Mouse (Mus musculus): ENCODE measurements at regions not wholly inside any gene's neighbourhood (a gene's known extent, or its start where the extent isn't known, plus 50 kb on each side); places are given as distances from the start of the nearest gene placed in this dataset.

- H3K27ac ChIP-seq (ENCODE audit: low read depth, low read length) = no peak overlapping the region
- H3K27me3 ChIP-seq (ENCODE audit: control insufficient read depth, insufficient read depth, low read length) = no peaks in the 10 kb centered on the region
- no peaks in the 10 kb centered on the region for H3K36me3 ChIP-seq (ENCODE audit: control insufficient read depth, insufficient read depth, low read length)
- H3K4me1 ChIP-seq (ENCODE audit: control insufficient read depth, insufficient read depth, low read length) = no peaks in the 10 kb centered on the region
- ATAC-seq (ENCODE audit: insufficient read depth, low FRiP score, low TSS enrichment) = no peak
- H3K9me3 ChIP-seq (ENCODE audit: control insufficient read depth, low read length) = no peaks in the 10 kb centered on the region
- H3K4me2 ChIP-seq (ENCODE audit: low read depth) = no peak overlapping the region
- no peak for DNase-seq (ENCODE audit: low spot score)
- H3K4me3 ChIP-seq (ENCODE audit: low read depth, low read length) = no peak overlapping the region
- no peak overlapping the region for H3K9ac ChIP-seq (ENCODE audit: low read length)
Measured at GRCm38 (mm10) chr10:45957686-45958085, 380.1 kb downstream of the Hace1 start.

- no peak overlapping the region for H3K27ac ChIP-seq (ENCODE audit: low read depth, low read length)
- no peaks in the 10 kb centered on the region for H3K9me3 ChIP-seq (ENCODE audit: control insufficient read depth, low read length)
- no peaks in the 10 kb centered on the region for H3K27me3 ChIP-seq (ENCODE audit: control insufficient read depth, insufficient read depth, low read length)
- WGBS = 71% methylated on average over 1 of the region's 1 CpGs
- no peak overlapping the region for H3K4me2 ChIP-seq (ENCODE audit: low read depth)
- H3K4me1 ChIP-seq (ENCODE audit: control insufficient read depth, insufficient read depth, low read length) = no peaks in the 10 kb centered on the region
- DNase-seq (ENCODE audit: low spot score) = no peak
- no peak overlapping the region for H3K9ac ChIP-seq (ENCODE audit: low read length)
- no peak overlapping the region for H3K4me3 ChIP-seq (ENCODE audit: low read depth, low read length)
- H3K36me3 ChIP-seq (ENCODE audit: control insufficient read depth, insufficient read depth, low read length) = no peaks in the 10 kb centered on the region
- no peak for ATAC-seq (ENCODE audit: insufficient read depth, low FRiP score, low TSS enrichment)
Measured at GRCm38 (mm10) chr10:45972240-45972639, 394.6 kb downstream of the Hace1 start.

GRCm38 (mm10) chr10:45982731-45983274 is 405.2 kb downstream of the Hace1 start:
- DNase-seq (ENCODE audit: low spot score) (no peak), ATAC-seq (ENCODE audit: insufficient read depth, low FRiP score, low TSS enrichment) (no peak)
- Histone ChIP-seq H3K9me3 (ENCODE audit: control insufficient read depth, low read length) (no peaks in the 10 kb centered on the region), H3K27ac (ENCODE audit: low read depth, low read length) (no peak overlapping the region), H3K4me3 (ENCODE audit: low read depth, low read length) (no peak overlapping the region), H3K4me2 (ENCODE audit: low read depth) (no peak overlapping the region), H3K9ac (ENCODE audit: low read length) (no peak overlapping the region), H3K36me3 (ENCODE audit: control insufficient read depth, insufficient read depth, low read length) (no peaks in the 10 kb centered on the region), H3K27me3 (ENCODE audit: control insufficient read depth, insufficient read depth, low read length) (no peaks in the 10 kb centered on the region), H3K4me1 (ENCODE audit: control insufficient read depth, insufficient read depth, low read length) (no peaks in the 10 kb centered on the region)
- WGBS = 75% methylated on average over 4 of the region's 4 CpGs

GRCm38 (mm10) chr10:45983671-45984335 is 406.2 kb downstream of the Hace1 start:
- Histone ChIP-seq H3K27ac (ENCODE audit: low read depth, low read length) (no peak overlapping the region), H3K27me3 (ENCODE audit: control insufficient read depth, insufficient read depth, low read length) (no peaks in the 10 kb centered on the region), H3K4me3 (ENCODE audit: low read depth, low read length) (no peak overlapping the region), H3K4me2 (ENCODE audit: low read depth) (no peak overlapping the region), H3K9ac (ENCODE audit: low read length) (no peak overlapping the region), H3K36me3 (ENCODE audit: control insufficient read depth, insufficient read depth, low read length) (no peaks in the 10 kb centered on the region), H3K9me3 (ENCODE audit: control insufficient read depth, low read length) (no peaks in the 10 kb centered on the region), H3K4me1 (ENCODE audit: control insufficient read depth, insufficient read depth, low read length) (no peaks in the 10 kb centered on the region)
- WGBS = 84% methylated on average over 6 of the region's 6 CpGs
- DNase-seq (ENCODE audit: low spot score) = no peak
- no peak for ATAC-seq (ENCODE audit: insufficient read depth, low FRiP score, low TSS enrichment)

- ATAC-seq (ENCODE audit: insufficient read depth, low FRiP score, low TSS enrichment) (no peak), DNase-seq (ENCODE audit: low spot score) (no peak)
- H3K27me3 ChIP-seq (ENCODE audit: control insufficient read depth, insufficient read depth, low read length) = no peaks in the 10 kb centered on the region
- no peak overlapping the region for H3K27ac ChIP-seq (ENCODE audit: low read depth, low read length)
- no peaks in the 10 kb centered on the region for H3K36me3 ChIP-seq (ENCODE audit: control insufficient read depth, insufficient read depth, low read length)
- H3K4me1 ChIP-seq (ENCODE audit: control insufficient read depth, insufficient read depth, low read length) = no peaks in the 10 kb centered on the region
- H3K4me3 ChIP-seq (ENCODE audit: low read depth, low read length) = no peak overlapping the region
- no peak overlapping the region for H3K4me2 ChIP-seq (ENCODE audit: low read depth)
- H3K9ac ChIP-seq (ENCODE audit: low read length) = no peak overlapping the region
- no peaks in the 10 kb centered on the region for H3K9me3 ChIP-seq (ENCODE audit: control insufficient read depth, low read length)
- 89% methylated on average over 2 of the region's 2 CpGs for WGBS
Measured at GRCm38 (mm10) chr10:45986341-45986740, 408.7 kb downstream of the Hace1 start.

- Histone ChIP-seq H3K9me3 (ENCODE audit: control insufficient read depth, low read length) (no peaks in the 10 kb centered on the region), H3K4me3 (ENCODE audit: low read depth, low read length) (no peak overlapping the region), H3K27me3 (ENCODE audit: control insufficient read depth, insufficient read depth, low read length) (no peaks in the 10 kb centered on the region), H3K4me1 (ENCODE audit: control insufficient read depth, insufficient read depth, low read length) (no peaks in the 10 kb centered on the region), H3K27ac (ENCODE audit: low read depth, low read length) (no peak overlapping the region), H3K9ac (ENCODE audit: low read length) (no peak overlapping the region), H3K4me2 (ENCODE audit: low read depth) (no peak overlapping the region), H3K36me3 (ENCODE audit: control insufficient read depth, insufficient read depth, low read length) (no peaks in the 10 kb centered on the region)
- 55% methylated on average over 2 of the region's 2 CpGs for WGBS
- DNase-seq (ENCODE audit: low spot score) (no peak), ATAC-seq (ENCODE audit: insufficient read depth, low FRiP score, low TSS enrichment) (no peak)
Measured at GRCm38 (mm10) chr10:46006319-46006718, 428.7 kb downstream of the Hace1 start.

- H3K27me3 ChIP-seq (ENCODE audit: control insufficient read depth, insufficient read depth, low read length) = no peaks in the 10 kb centered on the region
- ATAC-seq (ENCODE audit: insufficient read depth, low FRiP score, low TSS enrichment) (peak; percentile 89), DNase-seq (ENCODE audit: low spot score) (peak; percentile 51)
- no peaks in the 10 kb centered on the region for H3K36me3 ChIP-seq (ENCODE audit: control insufficient read depth, insufficient read depth, low read length)
- no peaks in the 10 kb centered on the region for H3K4me1 ChIP-seq (ENCODE audit: control insufficient read depth, insufficient read depth, low read length)
- no peak overlapping the region for H3K27ac ChIP-seq (ENCODE audit: low read depth, low read length)
- no peak overlapping the region for H3K4me3 ChIP-seq (ENCODE audit: low read depth, low read length)
- 32% methylated on average over 12 of the region's 12 CpGs for WGBS
- no peaks in the 10 kb centered on the region for H3K9me3 ChIP-seq (ENCODE audit: control insufficient read depth, low read length)
- no peak overlapping the region for H3K4me2 ChIP-seq (ENCODE audit: low read depth)
- H3K9ac ChIP-seq (ENCODE audit: low read length) = no peak overlapping the region
Measured at GRCm38 (mm10) chr10:46011916-46012596, 434.4 kb downstream of the Hace1 start.

GRCm38 (mm10) chr10:46012599-46012998 is 435.0 kb downstream of the Hace1 start:
- Histone ChIP-seq H3K36me3 (ENCODE audit: control insufficient read depth, insufficient read depth, low read length) (no peaks in the 10 kb centered on the region), H3K4me2 (ENCODE audit: low read depth) (no peak overlapping the region), H3K27ac (ENCODE audit: low read depth, low read length) (no peak overlapping the region), H3K4me3 (ENCODE audit: low read depth, low read length) (no peak overlapping the region), H3K9me3 (ENCODE audit: control insufficient read depth, low read length) (no peaks in the 10 kb centered on the region), H3K4me1 (ENCODE audit: control insufficient read depth, insufficient read depth, low read length) (no peaks in the 10 kb centered on the region), H3K27me3 (ENCODE audit: control insufficient read depth, insufficient read depth, low read length) (no peaks in the 10 kb centered on the region), H3K9ac (ENCODE audit: low read length) (no peak overlapping the region)
- 76% methylated on average over 6 of the region's 6 CpGs for WGBS
- DNase-seq (ENCODE audit: low spot score) = no peak
- no peak for ATAC-seq (ENCODE audit: insufficient read depth, low FRiP score, low TSS enrichment)

- ATAC-seq (ENCODE audit: insufficient read depth, low FRiP score, low TSS enrichment) (no peak), DNase-seq (ENCODE audit: low spot score) (no peak)
- H3K9ac ChIP-seq (ENCODE audit: low read length) = no peak overlapping the region
- no peak overlapping the region for H3K27ac ChIP-seq (ENCODE audit: low read depth, low read length)
- no peak overlapping the region for H3K4me2 ChIP-seq (ENCODE audit: low read depth)
- no peak overlapping the region for H3K4me3 ChIP-seq (ENCODE audit: low read depth, low read length)
- WGBS = 64% methylated on average over 5 of the region's 5 CpGs
- H3K36me3 ChIP-seq (ENCODE audit: control insufficient read depth, insufficient read depth, low read length) = no peaks in the 10 kb centered on the region
- H3K4me1 ChIP-seq (ENCODE audit: control insufficient read depth, insufficient read depth, low read length) = no peaks in the 10 kb centered on the region
- no peaks in the 10 kb centered on the region for H3K27me3 ChIP-seq (ENCODE audit: control insufficient read depth, insufficient read depth, low read length)
- no peaks in the 10 kb centered on the region for H3K9me3 ChIP-seq (ENCODE audit: control insufficient read depth, low read length)
Measured at GRCm38 (mm10) chr10:46016295-46016694, 438.7 kb downstream of the Hace1 start.
